Mouse (Mus musculus): ENCODE measurements around the gene Prdx6b.

DNA sequence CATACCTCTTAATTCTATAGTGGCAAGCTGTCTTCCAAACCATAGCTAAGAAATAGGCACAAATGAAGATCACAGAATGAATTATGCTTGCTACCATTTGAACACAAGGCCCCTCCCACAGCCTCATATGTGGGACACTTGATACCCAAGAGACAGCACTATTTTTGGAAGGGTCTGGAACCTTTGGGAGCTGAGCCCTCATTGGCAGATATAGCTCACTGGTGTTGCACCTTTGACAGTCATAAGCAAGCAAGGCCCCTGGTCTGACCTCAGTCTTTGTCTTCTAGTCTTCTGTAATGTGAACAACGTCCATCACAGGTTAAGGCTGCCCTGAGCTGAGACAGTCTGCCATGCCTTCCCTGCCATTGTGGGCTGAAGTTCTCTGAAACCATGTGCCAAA is 20.8 kb upstream of the Prdx6b start:
- no peak for TF ChIP-seq POLR2AphosphoS2 (IDR thresholded peaks at IDR 0.05; ENCODE audit: insufficient read length, low read depth)
- no peak for TF ChIP-seq POLR2A (IDR thresholded peaks at IDR 0.05; ENCODE audit: insufficient read length, low read depth)
- no peak for TF ChIP-seq TCF12 (IDR thresholded peaks at IDR 0.05; ENCODE audit: insufficient read depth, poor library complexity, severe bottlenecking)
- TF ChIP-seq USF1 (IDR thresholded peaks at IDR 0.05; ENCODE audit: low read depth) = no peak
- TF ChIP-seq MAX (IDR thresholded peaks at IDR 0.05; ENCODE audit: low read depth) = no peak
- TF ChIP-seq REST (IDR thresholded peaks at IDR 0.05; ENCODE audit: insufficient read depth, insufficient read length) = no peak
- TF ChIP-seq E2F4 (IDR thresholded peaks at IDR 0.05; ENCODE audit: insufficient read depth) = no peak
- no peak for TF ChIP-seq MYOG (IDR thresholded peaks at IDR 0.05; ENCODE audit: control insufficient read depth in 1 of 3, insufficient read depth in 1 of 3, insufficient read length in 2 of 3, low read depth in 2 of 3)
- no peak for TF ChIP-seq MYOD1 (IDR thresholded peaks at IDR 0.05; ENCODE audit: control insufficient read depth in 1 of 3, insufficient read length in 2 of 3, low read depth in 2 of 3)
